Mouse (Mus musculus) spleen, adult 2 months (tissue): ENCODE results near the gene Trp73. TPM values are rescaled to one million over a fixed set of nuclear protein-coding genes. Genes with fewer than 3 reads are reported as not detected.

Experiments
- DNase-seq, 2 experiments: peaks; one replicate each; pipeline versions ENCODE4 v3.0.0 to v3.0.0-alpha.2; 2012 to 2021; ENCODE audit warnings: low spot score in 2 of 2, low read depth in 1 of 2
- H3K27ac ChIP-seq: fragments of 200-500 bp; 2 replicates; pipeline ENCODE4 v1.5.1; 2012; ENCODE audit warnings: low read length, inconsistent platforms; ENCODE audit not compliant: insufficient read depth
- H3K27me3 ChIP-seq: fragments of 200-500 bp; 2 replicates; pipeline ENCODE4 v1.6.1; 2012; ENCODE audit warnings: mild to moderate bottlenecking, moderate library complexity, low read length, inconsistent platforms; ENCODE audit not compliant: control insufficient read depth, insufficient read depth
- H3K36me3 ChIP-seq: fragments of 200-500 bp; 2 replicates; pipeline ENCODE4 v1.6.1; 2012; ENCODE audit warnings: mild to moderate bottlenecking, low read length, inconsistent platforms; ENCODE audit not compliant: control insufficient read depth, insufficient read depth
- H3K4me1 ChIP-seq: fragments of 200-500 bp; 2 replicates; pipeline ENCODE4 v1.6.1; 2011; ENCODE audit warnings: inconsistent platforms; ENCODE audit not compliant: control insufficient read depth, insufficient read depth, insufficient read length
- H3K4me3 ChIP-seq: fragments of 200-500 bp; 2 replicates; pipeline ENCODE4 v1.5.1; 2011; ENCODE audit warnings: mild to moderate bottlenecking, inconsistent platforms; ENCODE audit not compliant: insufficient read depth, insufficient read length; ENCODE audit errors: extremely low read depth
- CTCF ChIP-seq: fragments of 200-500 bp; IDR thresholded peaks from 2 replicates; pipeline ENCODE4 v1.5.1; 2011; ENCODE audit warnings: mild to moderate bottlenecking, inconsistent platforms; ENCODE audit not compliant: insufficient read depth, insufficient read length, insufficient replicate concordance; ENCODE audit errors: extremely low read depth
- POLR2A ChIP-seq: fragments of 200-500 bp; IDR thresholded peaks from 2 replicates; pipeline ENCODE4 v1.6.1; 2011; ENCODE audit warnings: low read depth, low read length, inconsistent platforms
- WGBS: fragments of 180-500 bp; shearing (Covaris S2); methylation state at CpG from one replicate; pipeline ENCODE4 v1.1.7; 2018; 5-methylcytosine and 5-hydroxymethylcytosine counted together
- polyA plus RNA-seq: library from polyadenylated mRNA; depleted of rRNA; stranded (reverse); fragments of >200 nt; gene quantifications from 2 replicates; pipeline ENCODE4 v1.2.3, GENCODE M21; 2012

The Trp73 gene
- polyA plus RNA-seq, 1 experiment, result 0.34 TPM

DNA sequence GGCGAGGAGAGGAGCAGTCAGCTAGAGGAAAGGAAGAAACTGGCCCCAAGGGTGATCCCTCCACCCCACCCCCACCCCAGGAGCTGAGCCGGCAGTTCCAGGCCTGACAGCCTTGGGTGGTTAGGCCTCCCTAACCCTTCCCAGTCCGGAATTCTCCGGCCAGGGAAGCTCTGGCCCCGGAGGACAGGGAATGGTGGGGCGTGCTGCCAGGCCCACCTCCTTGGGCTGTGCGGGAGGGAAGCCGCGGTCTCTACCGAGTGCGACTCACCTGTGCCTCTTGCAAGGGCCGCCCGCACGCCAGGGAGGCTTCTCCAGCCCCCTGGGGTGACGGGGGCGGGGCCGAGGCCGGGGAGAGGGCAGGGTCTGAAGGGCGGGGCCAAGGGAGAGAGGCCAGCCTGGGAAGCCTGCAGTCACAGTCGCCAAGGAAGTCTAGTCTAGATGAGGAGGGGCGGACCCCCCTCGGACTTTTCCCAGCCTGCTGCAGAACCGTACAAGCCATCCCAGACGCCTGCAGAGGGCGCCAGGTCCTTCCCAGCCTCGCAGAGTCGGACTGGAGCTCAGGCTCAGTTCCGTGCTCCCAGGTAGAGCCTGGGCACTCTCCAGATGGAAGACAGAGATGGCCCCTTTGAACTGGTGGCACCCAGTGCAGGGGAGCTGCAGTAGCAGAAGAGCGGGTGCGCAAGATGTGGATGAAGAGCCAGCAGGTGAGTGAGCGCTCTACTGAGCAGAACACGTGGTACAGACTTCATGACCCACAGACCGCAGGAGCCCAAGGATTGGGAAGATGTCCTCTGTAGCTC lies 114.2 kb downstream of the Trp73 start, which contains the start of gene Smim1:
Gene Smim1, minus strand, starts transcription at position 590 of the 800 bp plus-strand sequence.
- TF ChIP-seq CTCF, result peak; percentile 5; the same call in 1 of the 2 replicates
- TF ChIP-seq POLR2A, result no peak
- peaks cover 7% of the 10 kb centered on the region for H3K36me3 ChIP-seq
- H3K4me1 ChIP-seq, result no peaks in the 10 kb centered on the region; the same call in 1 of the 2 replicates
- peak within 1 kb of the TSS; percentile 47; the same call in 1 of the 2 replicates for H3K4me3 ChIP-seq
- peak in 1 of 2 experiments; percentile 23 for DNase-seq
- H3K27ac ChIP-seq, result peak within 1 kb of the TSS; percentile 33
- WGBS, result 9% methylated on average over 33 of the region's 33 CpGs
- H3K27me3 ChIP-seq, result peaks cover 2% of the 10 kb centered on the region; the same call in 1 of the 2 replicates

DNA sequence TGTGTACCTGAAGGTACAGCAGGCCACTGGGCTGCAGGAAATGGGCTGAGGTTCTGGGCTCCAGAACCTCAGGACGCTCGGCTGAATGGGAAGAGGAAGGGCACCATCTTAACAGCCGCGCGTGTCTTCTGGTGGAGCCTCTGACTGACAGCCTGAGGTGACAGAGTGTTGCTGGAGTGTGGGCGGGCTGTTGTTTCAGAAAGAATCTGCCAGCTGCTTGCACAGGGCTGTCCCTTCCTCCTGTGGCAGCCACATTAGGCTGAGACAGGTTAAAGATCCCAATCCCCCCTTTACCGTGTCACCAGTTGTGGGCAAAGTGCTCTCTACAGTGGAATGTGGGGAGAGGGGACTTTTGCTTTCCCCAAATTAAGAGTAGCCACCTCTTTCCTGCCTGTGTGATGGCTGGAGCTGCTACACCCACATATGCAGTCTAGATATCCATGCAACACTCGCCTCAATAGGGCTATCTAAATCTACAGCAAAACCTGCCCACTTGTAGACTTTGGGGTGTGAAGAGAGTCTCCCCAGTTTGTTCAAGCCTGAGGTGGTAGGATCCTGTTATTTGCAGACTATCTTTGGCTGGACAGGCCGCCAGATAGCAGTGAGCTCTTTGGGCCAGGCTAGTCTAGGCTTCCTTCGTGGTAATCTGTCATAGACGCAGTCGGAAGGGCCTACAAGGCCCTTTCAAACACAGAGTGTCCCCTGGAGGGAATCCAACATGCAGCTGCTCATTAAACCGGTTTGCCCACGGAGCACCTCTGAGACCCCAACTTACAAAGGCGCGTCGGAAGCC lies 115.1 kb downstream of the Trp73 start:
- no peak for DNase-seq
- Histone ChIP-seq H3K4me3 (peak overlapping the region; percentile 47; the same call in 1 of the 2 replicates), H3K27me3 (peaks cover 2% of the 10 kb centered on the region; the same call in 1 of the 2 replicates), H3K4me1 (no peaks in the 10 kb centered on the region; the same call in 1 of the 2 replicates), H3K36me3 (peaks cover 7% of the 10 kb centered on the region), H3K27ac (peak overlapping the region; percentile 36)
- 52% methylated on average over 17 of the region's 17 CpGs for WGBS
- TF ChIP-seq CTCF, result no peak
- no peak for TF ChIP-seq POLR2A

DNA sequence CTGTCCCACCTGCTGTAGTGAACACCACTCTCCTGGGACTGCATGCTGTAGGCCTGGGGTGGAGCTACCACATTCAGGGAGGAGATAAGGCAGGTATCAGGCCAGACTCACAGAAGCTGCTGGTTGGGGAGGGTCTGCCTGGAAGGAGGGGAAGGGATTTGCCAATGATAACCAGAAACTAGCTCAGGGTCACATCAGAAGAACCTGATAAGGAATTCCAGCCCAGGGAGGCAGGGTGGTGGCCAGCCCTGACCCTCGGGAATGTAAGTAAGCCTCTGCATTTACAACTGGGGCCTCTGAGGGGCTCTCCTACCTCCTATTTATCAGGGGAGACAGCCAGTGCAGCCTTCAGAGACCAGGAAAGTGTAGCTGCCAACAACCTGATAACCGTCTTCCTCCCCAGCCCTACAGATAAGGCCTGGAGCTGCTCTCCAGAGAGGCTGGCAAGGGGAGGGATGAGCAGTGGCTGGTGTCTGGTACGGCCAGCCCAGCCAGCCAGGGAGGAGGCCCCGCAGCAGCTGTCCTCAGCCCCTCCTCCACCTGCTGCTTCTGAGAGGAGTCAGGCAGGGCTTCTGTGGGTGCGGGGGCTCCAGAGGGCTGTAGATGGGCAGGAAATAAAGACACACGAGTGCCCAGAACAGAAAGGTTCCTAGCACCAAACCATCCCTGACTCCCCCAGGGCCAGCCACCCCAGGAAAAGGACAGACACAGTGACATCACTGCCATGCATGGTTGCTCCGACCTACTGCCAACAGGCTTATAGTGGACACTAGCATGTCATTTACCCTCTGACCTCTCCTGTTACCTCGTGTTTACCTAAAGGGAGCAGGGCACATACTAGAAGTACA lies 116.0 kb downstream of the Trp73 start:
- 0 out of 2 replicates have a peak overlapping the region, but pooled peaks have one; percentile 3 for H3K4me3 ChIP-seq
- H3K36me3 ChIP-seq, result peaks cover 11% of the 10 kb centered on the region
- WGBS, result 33% methylated on average over 8 of the region's 8 CpGs
- TF ChIP-seq POLR2A (no peak), CTCF (no peak)
- no peaks in the 10 kb centered on the region; the same call in 1 of the 2 replicates for H3K4me1 ChIP-seq
- peaks cover 2% of the 10 kb centered on the region; the same call in 1 of the 2 replicates for H3K27me3 ChIP-seq
- no peak for DNase-seq
- peak overlapping the region; percentile 36 for H3K27ac ChIP-seq

DNA sequence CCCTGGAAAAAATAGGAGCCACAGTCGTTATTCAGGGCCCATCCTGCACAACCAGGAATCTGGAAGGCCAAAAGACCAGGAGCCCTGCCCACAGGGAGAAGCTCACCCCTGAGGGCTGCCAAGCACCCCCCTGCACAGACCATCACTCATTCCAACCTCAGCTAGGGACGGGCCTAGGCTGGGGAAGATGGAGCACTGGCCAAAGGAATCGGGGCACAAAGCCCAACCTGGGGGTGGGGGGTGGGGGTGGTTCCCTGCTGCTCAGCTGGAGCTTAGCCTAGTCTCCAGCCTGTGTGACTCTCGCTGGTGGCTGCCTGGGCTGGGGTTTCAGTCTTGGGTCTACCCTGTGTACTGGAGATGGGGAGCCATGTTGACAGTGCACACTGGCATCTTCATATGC lies 117.2 kb downstream of the Trp73 start:
- Histone ChIP-seq H3K27ac (peak overlapping the region; percentile 36; the same call in 1 of the 2 replicates), H3K36me3 (peaks cover 22% of the 10 kb centered on the region), H3K27me3 (peaks cover 2% of the 10 kb centered on the region; the same call in 1 of the 2 replicates), H3K4me1 (no peaks in the 10 kb centered on the region; the same call in none of the 2 replicates), H3K4me3 (no peak overlapping the region)
- 70% methylated on average over 4 of the region's 4 CpGs for WGBS
- DNase-seq, result no peak
- TF ChIP-seq POLR2A, result no peak
- TF ChIP-seq CTCF, result no peak

DNA sequence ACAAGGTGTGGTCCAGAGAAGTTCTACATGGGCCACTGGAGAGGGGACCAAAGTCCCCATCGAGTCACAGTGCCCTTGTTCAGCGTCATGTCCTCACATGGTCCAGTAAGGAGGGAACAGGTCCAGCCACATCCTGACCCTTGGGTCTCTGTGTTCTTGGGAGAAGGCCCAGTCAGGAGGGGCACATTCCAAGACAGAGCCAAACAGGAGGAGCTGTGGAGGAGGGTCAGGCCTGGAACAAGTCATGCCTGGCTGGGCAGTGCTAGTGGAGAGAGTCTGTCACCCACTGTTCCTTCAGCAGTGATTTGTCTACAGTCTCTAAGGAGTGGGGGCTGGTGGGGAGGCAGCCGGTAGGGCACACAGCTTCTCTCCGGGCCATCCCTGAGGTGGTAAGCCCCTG lies 117.6 kb downstream of the Trp73 start:
- H3K27ac ChIP-seq, result 0 out of 2 replicates have a peak overlapping the region, but pooled peaks have one; percentile 36
- no peak for DNase-seq
- H3K4me1 ChIP-seq, result no peaks in the 10 kb centered on the region; the same call in none of the 2 replicates
- WGBS, result 83% methylated on average over 4 of the region's 4 CpGs
- no peak for TF ChIP-seq POLR2A
- TF ChIP-seq CTCF, result no peak
- H3K4me3 ChIP-seq, result no peak overlapping the region
- peaks cover 2% of the 10 kb centered on the region; the same call in 1 of the 2 replicates for H3K27me3 ChIP-seq
- H3K36me3 ChIP-seq, result peaks cover 25% of the 10 kb centered on the region

GRCm38 (mm10) chr4:154021432-154021831 lies 118.6 kb downstream of the Trp73 start:
- no peak for TF ChIP-seq POLR2A
- no peak for TF ChIP-seq CTCF
- H3K36me3 ChIP-seq, result peaks cover 29% of the 10 kb centered on the region
- 94% methylated on average over 9 of the region's 9 CpGs for WGBS

More at GRCm38 (mm10) chr4:154021432-154021831, 118.6 kb downstream of the Trp73 start:
- peaks cover 2% of the 10 kb centered on the region; the same call in 1 of the 2 replicates for H3K27me3 ChIP-seq
- no peak overlapping the region for H3K27ac ChIP-seq
- DNase-seq, result no peak
- no peak overlapping the region for H3K4me3 ChIP-seq
- H3K4me1 ChIP-seq, result no peaks in the 10 kb centered on the region; the same call in none of the 2 replicates
